Mouse (Mus musculus) limb, embryonic 13.5 days (tissue): Measurements from ENCODE around the gene Dnaaf3. TPM values are rescaled to one million over a fixed set of nuclear protein-coding genes. Genes with fewer than 3 reads are reported as not detected.

Source experiments
- ATAC-seq: fragments of 200-750 bp; cut with Nextera tagmentation; 2 replicates; pipeline ENCODE4 v1.8.0; 2017; ENCODE audit warnings: low read depth, moderate number of reproducible peaks, moderate TSS enrichment; ENCODE audit not compliant: low FRiP score
- H3K27ac ChIP-seq: fragments of 300-500 bp; sonication (generic); 2 replicates; pipeline ENCODE4 v1.5.1; 2015; ENCODE audit warnings: inconsistent platforms, mild to moderate bottlenecking, moderate library complexity
- H3K27me3 ChIP-seq: fragments of 300-500 bp; sonication (generic); 2 replicates; pipeline ENCODE4 v1.6.1; 2015; ENCODE audit warnings: mild to moderate bottlenecking, inconsistent platforms
- H3K36me3 ChIP-seq: fragments of 300-500 bp; sonication (generic); 2 replicates; pipeline ENCODE4 v1.6.1; 2015; ENCODE audit warnings: inconsistent platforms, mild to moderate bottlenecking, moderate library complexity
- H3K4me1 ChIP-seq: fragments of 300-500 bp; sonication (generic); 2 replicates; pipeline ENCODE4 v1.6.1; 2015; ENCODE audit warnings: inconsistent platforms
- H3K4me2 ChIP-seq: fragments of 300-500 bp; sonication (generic); replicated peaks from 2 replicates; pipeline ENCODE4 v1.6.1; 2015; ENCODE audit warnings: inconsistent platforms, mild to moderate bottlenecking, moderate library complexity
- H3K4me3 ChIP-seq: fragments of 300-500 bp; sonication (generic); 2 replicates; pipeline ENCODE4 v1.5.1; 2015; ENCODE audit warnings: moderate library complexity, mild to moderate bottlenecking, inconsistent platforms
- H3K9ac ChIP-seq: fragments of 300-500 bp; sonication (generic); 2 replicates; pipeline ENCODE4 v1.6.1; 2015; ENCODE audit warnings: mild to moderate bottlenecking, inconsistent platforms
- H3K9me3 ChIP-seq: fragments of 300-500 bp; sonication (generic); 2 replicates; pipeline ENCODE4 v1.6.1; 2016; ENCODE audit warnings: inconsistent platforms
- WGBS: fragments of 180-500 bp; shearing (Covaris S2); methylation state at CpG from one replicate; pipeline ENCODE4 v1.1.7; 2015; 5-methylcytosine and 5-hydroxymethylcytosine counted together
- polyA plus RNA-seq: library from polyadenylated mRNA; unstranded; fragments of >200 nt; fragmentation: Nextera tagmentation; extraction: Ambion mirVana; gene quantifications from 2 replicates; pipeline ENCODE4 v1.2.1, GENCODE M21; 2015

Gene Dnaaf3
- polyA plus RNA-seq, 1 experiment from 2014 or later, result 3.0 TPM

DNA sequence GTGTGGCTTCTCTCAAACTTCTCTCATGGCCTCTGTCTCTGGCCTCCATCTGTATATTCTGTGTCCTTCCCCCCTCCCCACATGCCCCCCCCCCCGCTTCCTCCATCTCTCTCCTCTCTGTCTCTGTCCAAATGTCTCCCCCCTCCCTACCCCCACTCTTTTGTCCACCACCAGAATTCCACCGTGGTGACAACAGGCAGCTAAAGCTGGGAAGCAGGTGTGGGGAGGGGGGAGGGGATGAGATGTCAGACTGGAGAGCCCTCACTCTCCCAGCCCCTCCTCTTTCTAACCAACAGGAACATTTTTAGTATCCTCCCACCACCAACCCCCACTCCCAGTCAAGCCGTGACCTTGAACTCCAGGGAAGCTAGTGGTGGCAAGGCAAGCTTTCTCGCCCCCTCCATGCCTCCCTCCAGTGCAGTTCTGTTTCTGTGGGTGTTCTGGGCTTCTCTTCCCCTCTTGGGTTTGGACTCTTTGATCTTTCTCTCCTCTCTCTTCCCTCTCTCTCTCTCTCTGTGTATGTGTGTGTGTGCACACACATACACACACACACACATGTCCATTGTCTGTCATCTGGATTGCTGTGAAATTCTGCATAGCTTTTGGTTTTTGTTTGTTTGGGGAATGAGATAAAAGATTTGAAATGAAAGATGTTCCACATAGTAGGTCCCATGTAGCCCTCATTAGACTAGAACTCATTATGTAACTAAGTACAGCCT lies 15.8 kb downstream of the Dnaaf3 start, which contains the start of gene Tnnt1:
Gene Tnnt1 (minus strand): TSS at position 51 of the 719 bp plus-strand sequence.
- ATAC-seq, result peak; percentile 45
- H3K4me1 ChIP-seq, result peaks cover 23% of the 10 kb centered on the region
- peak within 1 kb of the TSS; percentile 19; the same call in 1 of the 2 replicates for H3K9ac ChIP-seq
- H3K4me3 ChIP-seq, result peak within 1 kb of the TSS; percentile 25
- H3K27me3 ChIP-seq, result peaks cover 5% of the 10 kb centered on the region; the same call in 1 of the 2 replicates
- H3K36me3 ChIP-seq, result no peaks in the 10 kb centered on the region
- H3K4me2 ChIP-seq, result 0 out of 2 replicates have a peak within 1 kb of the TSS, but pooled peaks have one; percentile 3
- WGBS, result 17% methylated on average over 4 of the region's 4 CpGs
- peak within 1 kb of the TSS; percentile 61; the same call in 1 of the 2 replicates for H3K27ac ChIP-seq
- no peaks in the 10 kb centered on the region; the same call in 1 of the 2 replicates for H3K9me3 ChIP-seq

DNA sequence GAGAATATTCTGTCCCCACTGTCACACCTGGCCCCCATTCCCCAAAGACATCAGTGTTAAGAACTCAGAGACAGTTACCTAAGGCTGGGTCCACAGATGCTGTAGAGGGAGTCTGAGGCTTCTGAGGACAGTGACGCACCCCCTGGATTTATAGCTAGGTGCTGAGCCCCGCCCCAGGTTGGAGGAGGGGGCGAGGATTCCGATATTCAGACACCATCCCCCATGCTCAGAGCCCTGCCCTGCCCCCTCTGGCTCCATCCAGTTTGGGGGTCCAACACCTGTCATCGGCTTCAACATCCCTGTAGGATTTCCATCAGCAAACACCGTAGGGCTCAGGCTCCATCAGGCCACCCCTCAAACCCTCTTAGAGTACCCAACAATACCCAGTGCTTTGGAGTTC lies 16.4 kb downstream of the Dnaaf3 start:
- peaks cover 4% of the 10 kb centered on the region; the same call in 1 of the 2 replicates for H3K27me3 ChIP-seq
- WGBS, result 40% methylated on average over 6 of the region's 6 CpGs
- peak overlapping the region; percentile 25; the same call in 1 of the 2 replicates for H3K4me3 ChIP-seq
- peaks cover 23% of the 10 kb centered on the region for H3K4me1 ChIP-seq
- peak overlapping the region; percentile 19; the same call in 1 of the 2 replicates for H3K9ac ChIP-seq
- H3K9me3 ChIP-seq, result no peaks in the 10 kb centered on the region
- peak; percentile 50 for ATAC-seq
- no peak overlapping the region for H3K4me2 ChIP-seq
- no peaks in the 10 kb centered on the region for H3K36me3 ChIP-seq
- H3K27ac ChIP-seq, result no peak overlapping the region; the same call in 1 of the 2 replicates

DNA sequence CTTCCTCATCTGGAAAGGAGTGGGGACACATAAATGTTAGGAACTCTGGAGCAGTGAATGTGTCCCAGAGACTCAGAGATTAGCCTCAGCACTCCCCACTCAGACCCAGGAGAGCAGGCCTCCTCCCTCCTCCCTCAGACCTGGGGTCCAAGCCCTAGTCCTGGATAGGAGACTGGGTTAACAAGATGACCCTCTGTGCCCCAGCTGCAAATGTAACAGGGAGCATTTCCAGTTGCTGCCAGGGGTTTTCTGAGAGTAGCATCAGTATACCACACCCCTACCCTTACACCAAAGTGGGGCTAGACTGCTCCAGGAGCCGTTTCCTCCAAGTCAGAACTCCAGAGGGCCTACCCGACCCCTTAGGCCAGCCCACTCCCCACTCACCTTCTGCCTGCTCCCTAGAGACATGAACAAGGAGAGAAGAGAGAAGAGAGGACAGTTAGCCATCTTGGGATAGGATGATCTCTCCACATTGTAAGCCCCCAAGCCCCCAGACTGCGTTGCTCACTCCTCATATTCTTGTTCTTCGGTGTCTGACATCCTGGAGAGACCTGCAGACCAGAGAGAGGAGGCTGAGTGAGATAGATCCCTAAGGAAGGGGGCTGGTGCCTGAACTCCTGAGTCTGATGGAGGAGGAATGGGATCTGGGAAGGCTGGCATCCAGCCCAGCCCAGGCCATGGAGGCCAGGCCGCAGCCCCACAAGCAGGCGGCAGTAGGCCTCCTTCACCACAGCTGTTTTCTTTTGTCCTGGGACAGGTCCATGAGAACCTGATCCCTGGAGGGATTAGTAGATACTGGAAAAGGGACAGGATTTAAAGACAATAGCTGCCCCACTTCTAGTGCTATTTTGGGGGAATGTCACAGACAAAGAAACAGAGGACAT lies 18.2 kb downstream of the Dnaaf3 start:
- no peaks in the 10 kb centered on the region for H3K36me3 ChIP-seq
- WGBS, result 51% methylated on average over 6 of the region's 6 CpGs
- H3K9ac ChIP-seq, result peak overlapping the region; percentile 43; the same call in 1 of the 2 replicates
- peak; percentile 45; the same call in 1 of the 2 replicates for ATAC-seq
- peaks cover 24% of the 10 kb centered on the region for H3K4me1 ChIP-seq
- no peaks in the 10 kb centered on the region for H3K27me3 ChIP-seq
- peak overlapping the region; percentile 31; the same call in 1 of the 2 replicates for H3K4me2 ChIP-seq
- H3K27ac ChIP-seq, result peak overlapping the region; percentile 63; the same call in 1 of the 2 replicates
- no peaks in the 10 kb centered on the region for H3K9me3 ChIP-seq
- peak overlapping the region; percentile 25 for H3K4me3 ChIP-seq

DNA sequence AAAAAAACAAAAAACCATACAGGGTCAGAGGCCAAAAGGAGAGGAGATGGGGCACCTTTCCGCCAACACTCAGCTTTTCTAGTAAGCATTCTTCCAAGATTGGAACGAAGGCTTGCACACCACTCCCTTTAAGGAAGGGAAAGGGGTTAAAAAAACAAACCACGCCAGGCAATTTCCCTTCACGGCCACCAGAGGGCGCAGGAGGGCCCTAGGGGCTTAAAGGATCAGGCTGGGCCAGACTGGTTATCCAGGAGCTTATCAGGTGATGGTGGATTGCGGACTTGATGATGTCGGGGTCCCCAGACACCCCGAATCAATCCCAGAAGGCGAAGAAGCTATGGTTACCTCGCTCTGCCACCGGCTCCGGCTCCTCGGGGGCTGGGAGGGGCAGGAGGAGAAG lies 19.0 kb downstream of the Dnaaf3 start:
- Histone ChIP-seq H3K4me3 (peak overlapping the region; percentile 25), H3K27ac (peak overlapping the region; percentile 63; the same call in 1 of the 2 replicates), H3K27me3 (no peaks in the 10 kb centered on the region), H3K4me1 (peaks cover 24% of the 10 kb centered on the region), H3K9me3 (no peaks in the 10 kb centered on the region), H3K9ac (no peak overlapping the region), H3K4me2 (peak overlapping the region; percentile 31; the same call in 1 of the 2 replicates), H3K36me3 (no peaks in the 10 kb centered on the region)
- WGBS, result 29% methylated on average over 13 of the region's 13 CpGs
- no peak for ATAC-seq

DNA sequence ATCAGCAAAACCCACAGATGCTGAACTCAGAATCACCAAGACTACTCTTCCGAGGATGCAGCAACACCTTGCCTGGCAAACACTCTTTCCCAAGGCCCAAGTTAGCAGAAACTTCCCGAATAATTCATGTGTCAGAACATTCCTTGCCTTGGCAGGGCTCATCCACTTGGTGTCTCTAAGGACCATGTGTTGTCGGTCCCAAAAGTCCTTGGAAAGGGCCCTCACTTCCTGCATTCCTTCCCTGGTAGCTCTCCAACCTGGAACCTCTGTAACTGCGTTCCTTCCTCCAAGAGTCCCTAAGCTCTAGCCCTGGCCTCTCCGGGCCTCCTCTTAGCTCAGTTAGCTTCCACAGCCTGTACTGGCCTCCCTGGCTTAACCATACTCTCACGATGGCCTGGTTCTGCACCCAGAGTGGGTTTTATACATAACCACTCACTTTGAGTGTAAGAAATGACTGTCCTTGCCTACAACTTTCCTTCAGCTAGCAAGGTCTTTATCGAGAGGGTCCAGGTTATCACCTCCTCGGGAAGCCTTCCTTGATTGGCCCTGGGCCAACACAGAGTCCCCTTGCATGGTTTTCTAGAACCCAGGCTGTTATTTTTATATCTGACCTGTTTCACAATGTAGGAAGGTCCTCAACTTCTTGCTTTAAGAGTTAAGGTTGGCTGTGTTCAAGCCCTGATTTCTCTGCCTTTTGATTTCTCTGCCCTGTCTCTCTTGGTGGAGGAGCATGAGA lies 20.6 kb downstream of the Dnaaf3 start:
- H3K4me3 ChIP-seq, result no peak overlapping the region
- no peaks in the 10 kb centered on the region for H3K27me3 ChIP-seq
- no peak for ATAC-seq
- WGBS, result 77% methylated on average over 8 of the region's 8 CpGs
- H3K4me1 ChIP-seq, result peaks cover 24% of the 10 kb centered on the region
- H3K9ac ChIP-seq, result no peak overlapping the region
- H3K4me2 ChIP-seq, result peak overlapping the region; percentile 16
- H3K27ac ChIP-seq, result no peak overlapping the region
- no peaks in the 10 kb centered on the region for H3K36me3 ChIP-seq
- H3K9me3 ChIP-seq, result no peaks in the 10 kb centered on the region

DNA sequence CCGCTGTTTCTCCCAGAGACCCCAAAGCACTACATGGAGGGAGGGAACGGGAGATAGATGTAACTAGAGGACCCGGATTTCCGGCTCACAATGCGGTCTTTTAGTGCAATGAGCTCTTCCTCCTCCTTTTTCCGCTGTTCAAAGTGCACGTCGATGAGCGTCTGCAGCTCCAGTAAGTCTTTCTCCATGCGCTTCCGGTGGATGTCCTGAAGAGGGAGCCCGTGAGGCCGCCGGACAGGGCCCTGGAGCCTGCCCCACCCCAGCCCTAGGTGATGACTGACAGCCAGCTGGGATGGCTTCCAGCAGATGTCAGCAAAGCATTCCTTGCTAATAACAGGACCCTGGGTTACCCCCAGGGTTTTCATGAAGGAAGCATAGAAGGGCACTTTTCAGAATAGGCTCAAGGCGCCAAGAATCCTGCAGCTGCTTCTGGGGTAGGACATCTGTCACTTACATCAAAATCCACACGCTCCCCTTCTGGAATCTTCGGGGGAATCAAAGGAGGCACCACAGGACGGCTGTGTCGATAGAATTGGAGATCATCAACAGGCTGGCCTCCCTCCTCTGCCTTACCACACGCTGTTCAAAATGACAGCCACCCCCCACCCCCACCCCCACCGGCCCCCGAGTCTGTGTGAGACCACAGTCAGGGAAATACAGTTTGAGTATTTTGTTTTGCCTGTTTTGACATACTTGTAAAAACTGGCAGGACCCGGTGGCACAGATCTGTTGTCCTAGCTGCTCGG lies 22.2 kb downstream of the Dnaaf3 start:
- H3K36me3 ChIP-seq, result no peaks in the 10 kb centered on the region
- 0 out of 2 replicates have a peak overlapping the region, but pooled peaks have one; percentile 15 for H3K4me3 ChIP-seq
- H3K9me3 ChIP-seq, result no peaks in the 10 kb centered on the region
- peaks cover 17% of the 10 kb centered on the region; the same call in 1 of the 2 replicates for H3K4me1 ChIP-seq
- ATAC-seq, result peak; percentile 77
- peak overlapping the region; percentile 38 for H3K4me2 ChIP-seq
- H3K27me3 ChIP-seq, result no peaks in the 10 kb centered on the region
- H3K9ac ChIP-seq, result no peak overlapping the region
- peak overlapping the region; percentile 22; the same call in 1 of the 2 replicates for H3K27ac ChIP-seq
- 13% methylated on average over 24 of the region's 24 CpGs for WGBS

DNA sequence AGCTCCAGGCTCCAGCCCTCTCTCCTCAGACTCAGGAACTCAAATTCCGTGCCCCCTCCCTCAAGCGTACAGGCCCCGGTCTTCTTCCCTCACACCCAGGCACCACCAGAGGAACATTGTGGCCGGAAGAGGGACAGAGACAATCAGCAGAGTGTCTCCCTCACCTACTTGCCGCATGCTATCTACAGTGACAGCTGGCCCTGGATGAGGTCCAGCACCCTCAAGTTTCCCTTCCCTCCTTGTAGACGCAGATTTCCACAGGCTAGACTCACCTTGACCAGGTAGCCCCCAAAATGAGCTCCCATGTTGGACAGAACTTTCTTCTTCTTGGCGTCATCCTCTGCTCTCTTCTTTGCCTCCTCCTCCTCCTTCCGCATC lies 23.5 kb downstream of the Dnaaf3 start:
- no peak for ATAC-seq
- no peak overlapping the region for H3K27ac ChIP-seq
- 0 out of 2 replicates have a peak, but pooled peaks cover 7% of the 10 kb centered on the region for H3K4me1 ChIP-seq
- H3K36me3 ChIP-seq, result no peaks in the 10 kb centered on the region
- 90% methylated on average over 8 of the region's 8 CpGs for WGBS
- H3K9ac ChIP-seq, result no peak overlapping the region
- no peaks in the 10 kb centered on the region for H3K9me3 ChIP-seq
- no peaks in the 10 kb centered on the region for H3K27me3 ChIP-seq
- no peak overlapping the region for H3K4me3 ChIP-seq
- no peak overlapping the region for H3K4me2 ChIP-seq

DNA sequence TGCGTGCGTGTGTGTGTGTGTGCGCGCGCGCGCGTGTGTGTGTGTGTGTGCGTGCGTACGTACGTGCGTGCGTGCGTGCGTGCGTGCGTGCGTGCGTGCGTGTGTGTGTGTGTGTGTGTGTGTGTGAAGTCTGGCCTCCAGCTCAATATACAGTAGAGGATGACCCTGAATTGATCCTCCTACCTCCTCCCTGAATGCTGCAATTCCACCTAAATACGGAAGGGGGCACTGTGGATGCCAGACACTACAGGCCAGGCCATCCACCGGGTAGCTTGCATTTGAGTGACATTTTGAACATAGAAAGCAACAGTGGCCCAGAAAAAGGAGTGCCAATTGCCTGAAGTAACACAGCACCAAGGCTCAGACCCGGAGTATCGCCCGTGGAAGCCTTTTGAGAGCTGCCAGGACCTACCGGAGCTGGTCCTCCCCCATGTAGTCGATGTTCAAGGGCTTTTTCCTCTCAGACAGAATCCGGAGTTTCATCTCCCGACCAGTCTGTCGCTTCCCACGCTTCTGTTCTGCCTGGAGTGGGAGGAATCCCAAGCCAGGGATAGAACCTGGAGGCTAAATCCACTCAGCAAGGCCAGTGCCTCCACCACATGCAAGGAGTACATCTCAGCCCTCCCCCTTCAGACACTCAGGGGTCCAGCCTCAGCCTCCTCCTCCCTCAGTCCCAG lies 24.1 kb downstream of the Dnaaf3 start:
- Histone ChIP-seq H3K4me3 (no peak overlapping the region), H3K4me1 (0 out of 2 replicates have a peak, but pooled peaks cover 7% of the 10 kb centered on the region), H3K4me2 (no peak overlapping the region), H3K9me3 (no peaks in the 10 kb centered on the region), H3K9ac (no peak overlapping the region), H3K36me3 (no peaks in the 10 kb centered on the region), H3K27me3 (no peaks in the 10 kb centered on the region), H3K27ac (no peak overlapping the region)
- 75% methylated on average over 32 of the region's 32 CpGs for WGBS
- no peak for ATAC-seq

DNA sequence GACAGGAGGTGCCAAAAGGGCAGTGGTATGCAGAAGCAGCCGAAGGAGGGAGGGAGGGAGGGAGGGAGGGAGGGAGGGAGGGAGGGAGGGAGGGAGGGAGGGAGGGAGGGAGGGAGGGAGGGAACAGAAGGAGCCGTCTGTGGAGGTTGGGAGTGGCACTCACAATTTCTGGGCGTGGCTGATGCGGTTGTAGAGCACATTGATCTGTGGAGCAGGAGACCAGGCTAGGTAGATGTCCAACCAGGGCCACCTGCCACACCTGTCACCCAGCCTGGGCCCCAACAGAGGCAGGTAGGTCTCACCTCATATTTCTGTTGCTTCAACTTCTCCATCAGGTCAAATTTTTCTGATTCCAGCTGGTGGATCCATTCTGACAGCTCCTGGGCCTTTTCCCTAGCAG lies 25.0 kb downstream of the Dnaaf3 start:
- WGBS, result 43% methylated on average over 3 of the region's 4 CpGs
- no peak for ATAC-seq

DNA sequence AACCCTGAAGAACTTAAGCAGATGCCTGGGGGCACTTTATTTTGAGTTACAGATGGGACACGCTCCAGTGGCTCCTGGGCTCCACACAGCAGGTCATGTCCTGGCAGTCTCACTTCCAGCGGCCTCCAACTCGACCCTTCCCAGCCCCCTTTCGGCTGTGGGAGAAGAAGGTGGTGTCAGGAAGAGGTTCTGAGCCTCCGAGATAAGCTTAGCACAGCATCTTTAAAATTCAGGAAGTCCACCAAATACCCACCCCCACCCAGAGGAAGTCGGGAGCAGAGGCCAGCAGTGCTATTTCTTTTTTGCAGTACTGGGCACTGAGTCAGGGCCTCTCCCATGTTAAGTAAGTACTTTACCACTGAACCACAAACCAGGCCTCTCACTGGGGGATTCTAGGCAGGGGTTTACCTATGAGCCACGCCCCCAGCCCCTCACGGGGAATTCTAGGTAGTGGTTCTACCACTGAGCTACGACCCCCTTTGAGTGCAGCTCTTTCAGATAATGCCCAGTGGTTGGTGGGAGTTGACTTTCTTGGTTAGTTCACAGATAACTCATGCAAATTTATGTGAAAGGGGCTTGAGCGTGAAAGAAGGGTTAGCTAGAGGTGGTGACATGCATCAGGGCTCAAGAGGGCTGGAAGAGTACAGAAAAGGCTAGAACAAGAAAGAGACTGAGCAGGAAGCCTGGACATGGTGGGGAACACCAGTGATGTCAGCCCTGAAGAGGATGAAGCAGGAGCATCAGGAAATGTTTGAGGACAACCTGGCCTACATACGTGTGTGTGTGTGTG lies 27.4 kb downstream of the Dnaaf3 start:
- no peaks in the 10 kb centered on the region for H3K27me3 ChIP-seq
- 63% methylated on average over 11 of the region's 11 CpGs for WGBS
- no peak overlapping the region for H3K4me2 ChIP-seq
- H3K9ac ChIP-seq, result no peak overlapping the region
- peaks cover 16% of the 10 kb centered on the region for H3K4me1 ChIP-seq
- no peak for ATAC-seq
- no peak overlapping the region for H3K4me3 ChIP-seq
- H3K27ac ChIP-seq, result no peak overlapping the region
- no peaks in the 10 kb centered on the region for H3K36me3 ChIP-seq
- no peaks in the 10 kb centered on the region for H3K9me3 ChIP-seq

More for the DNA sequence above, 25.0 kb downstream of the Dnaaf3 start:
- Histone ChIP-seq H3K9ac (no peak overlapping the region), H3K27ac (no peak overlapping the region), H3K4me3 (no peak overlapping the region), H3K4me2 (no peak overlapping the region), H3K9me3 (no peaks in the 10 kb centered on the region), H3K27me3 (no peaks in the 10 kb centered on the region), H3K36me3 (no peaks in the 10 kb centered on the region), H3K4me1 (0 out of 2 replicates have a peak, but pooled peaks cover 7% of the 10 kb centered on the region)
